Mouse (Mus musculus) lung, embryonic 14.5 days (tissue): ENCODE measurements around the gene Pabpc6. TPM values are rescaled to one million over a fixed set of nuclear protein-coding genes. Genes with fewer than 3 reads are reported as not detected.

Source experiments
- ATAC-seq: fragments of 200-750 bp; cut with Nextera tagmentation; 2 replicates; pipeline ENCODE4 v1.8.0; 2017; ENCODE audit warnings: mild to moderate bottlenecking, moderate TSS enrichment, moderate library complexity; ENCODE audit not compliant: insufficient read depth
- DNase-seq: peaks from one replicate; pipeline ENCODE4 v3.0.0-alpha.2; 2015
- H3K27ac ChIP-seq: fragments of 300-500 bp; sonication (generic); 2 replicates; pipeline ENCODE4 v1.5.1; 2014; ENCODE audit warnings: low read depth, mild to moderate bottlenecking, moderate library complexity
- H3K27me3 ChIP-seq: fragments of 300-500 bp; sonication (generic); 2 replicates; pipeline ENCODE4 v1.6.1; 2014; ENCODE audit warnings: low read length, control low read depth; ENCODE audit not compliant: insufficient read depth
- H3K36me3 ChIP-seq: fragments of 300-500 bp; sonication (generic); 2 replicates; pipeline ENCODE4 v1.6.1; 2014; ENCODE audit warnings: control low read depth; ENCODE audit not compliant: insufficient read depth
- H3K4me1 ChIP-seq: fragments of 300-500 bp; sonication (generic); 2 replicates; pipeline ENCODE4 v1.6.1; 2014; ENCODE audit warnings: antibody characterized with exemption, control low read depth; ENCODE audit not compliant: insufficient read depth
- H3K4me2 ChIP-seq: fragments of 300-500 bp; sonication (generic); 2 replicates; pipeline ENCODE4 v1.6.1; 2014; ENCODE audit warnings: mild to moderate bottlenecking
- H3K4me3 ChIP-seq: fragments of 300-500 bp; sonication (generic); 2 replicates; pipeline ENCODE4 v1.5.1; 2014; ENCODE audit warnings: low read depth, low read length
- H3K9ac ChIP-seq: fragments of 300-500 bp; sonication (generic); 2 replicates; pipeline ENCODE4 v1.6.1; 2014
- H3K9me3 ChIP-seq: fragments of 300-500 bp; sonication (generic); 2 replicates; pipeline ENCODE4 v1.6.1; 2016; ENCODE audit warnings: low read depth, low read length, control low read depth
- CTCF ChIP-seq: IDR thresholded peaks from 2 replicates; pipeline ENCODE4 v1.5.1; 2016; ENCODE audit warnings: antibody characterized with exemption, low read depth
- WGBS: fragments of 180-500 bp; shearing (Covaris S2); extraction: QIAGEN DNeasy Blood & Tissue Kit; methylation state at CpG from one replicate; pipeline ENCODE4 v1.1.7; 2014; 5-methylcytosine and 5-hydroxymethylcytosine counted together
- polyA plus RNA-seq: library from polyadenylated mRNA; unstranded; fragments of >200 nt; fragmentation: Nextera tagmentation; extraction: Ambion mirVana; gene quantifications from 2 replicates; pipeline ENCODE4 v1.2.1, GENCODE M21; 2014

Pabpc6 gene
- polyA plus RNA-seq, 1 experiment from 2014 or later: not detected

GRCm38 (mm10) chr17:9637011-9637410, 32.5 kb downstream of the Pabpc6 start:
- no peak for TF ChIP-seq CTCF
- no peak for ATAC-seq
- H3K4me2 ChIP-seq: no peak overlapping the region
- no peak overlapping the region for H3K4me3 ChIP-seq
- no peak overlapping the region for H3K9ac ChIP-seq
- no peaks in the 10 kb centered on the region for H3K36me3 ChIP-seq
- WGBS: 91% methylated on average over 4 of the region's 4 CpGs
- H3K9me3 ChIP-seq: no peaks in the 10 kb centered on the region
- no peak for DNase-seq
- H3K27me3 ChIP-seq: no peaks in the 10 kb centered on the region
- H3K4me1 ChIP-seq: no peaks in the 10 kb centered on the region
- H3K27ac ChIP-seq: no peak overlapping the region

GRCm38 (mm10) chr17:9632579-9633252, 36.8 kb downstream of the Pabpc6 start:
- Histone ChIP-seq H3K9me3 (no peaks in the 10 kb centered on the region), H3K36me3 (no peaks in the 10 kb centered on the region), H3K4me1 (no peaks in the 10 kb centered on the region), H3K27ac (no peak overlapping the region), H3K4me2 (no peak overlapping the region), H3K27me3 (no peaks in the 10 kb centered on the region), H3K4me3 (no peak overlapping the region), H3K9ac (no peak overlapping the region)
- DNase-seq (no peak), ATAC-seq (no peak)
- no peak for TF ChIP-seq CTCF
- 69% methylated on average over 16 of the region's 16 CpGs for WGBS

- H3K27ac ChIP-seq: no peak overlapping the region
- TF ChIP-seq CTCF: no peak
- no peaks in the 10 kb centered on the region for H3K4me1 ChIP-seq
- 44% methylated on average over 5 of the region's 5 CpGs for WGBS
- no peak overlapping the region for H3K4me3 ChIP-seq
- H3K9me3 ChIP-seq: no peaks in the 10 kb centered on the region
- no peaks in the 10 kb centered on the region for H3K27me3 ChIP-seq
- peak; percentile 28 for DNase-seq
- H3K9ac ChIP-seq: no peak overlapping the region
- no peak overlapping the region for H3K4me2 ChIP-seq
- ATAC-seq: no peak
- H3K36me3 ChIP-seq: no peaks in the 10 kb centered on the region
Measured at GRCm38 (mm10) chr17:9632140-9632539, 37.4 kb downstream of the Pabpc6 start.

GRCm38 (mm10) chr17:9631081-9631480, 38.4 kb downstream of the Pabpc6 start:
- H3K9ac ChIP-seq: no peak overlapping the region
- no peak for ATAC-seq
- H3K27me3 ChIP-seq: no peaks in the 10 kb centered on the region
- no peaks in the 10 kb centered on the region for H3K36me3 ChIP-seq
- DNase-seq: no peak
- no peak for TF ChIP-seq CTCF
- H3K4me3 ChIP-seq: no peak overlapping the region
- H3K4me1 ChIP-seq: no peaks in the 10 kb centered on the region
- no peak overlapping the region for H3K27ac ChIP-seq
- 74% methylated on average over 1 of the region's 1 CpGs for WGBS
- H3K9me3 ChIP-seq: no peaks in the 10 kb centered on the region
- H3K4me2 ChIP-seq: no peak overlapping the region

- no peaks in the 10 kb centered on the region for H3K27me3 ChIP-seq
- no peak overlapping the region for H3K4me2 ChIP-seq
- no peak overlapping the region for H3K9ac ChIP-seq
- DNase-seq (no peak), ATAC-seq (no peak)
- H3K9me3 ChIP-seq: no peaks in the 10 kb centered on the region
- H3K27ac ChIP-seq: no peak overlapping the region
- H3K4me1 ChIP-seq: no peaks in the 10 kb centered on the region
- H3K4me3 ChIP-seq: no peak overlapping the region
- no peaks in the 10 kb centered on the region for H3K36me3 ChIP-seq
- TF ChIP-seq CTCF: no peak
Measured at GRCm38 (mm10) chr17:9627011-9627410, 42.5 kb downstream of the Pabpc6 start.

Other genes starting within 250 kb of the Pabpc6 start
- not detected in 2 replicates for gene Gm17728, start 247.7 kb downstream of the Pabpc6 start, polyA plus RNA-seq